In the genomic region with DNA sequence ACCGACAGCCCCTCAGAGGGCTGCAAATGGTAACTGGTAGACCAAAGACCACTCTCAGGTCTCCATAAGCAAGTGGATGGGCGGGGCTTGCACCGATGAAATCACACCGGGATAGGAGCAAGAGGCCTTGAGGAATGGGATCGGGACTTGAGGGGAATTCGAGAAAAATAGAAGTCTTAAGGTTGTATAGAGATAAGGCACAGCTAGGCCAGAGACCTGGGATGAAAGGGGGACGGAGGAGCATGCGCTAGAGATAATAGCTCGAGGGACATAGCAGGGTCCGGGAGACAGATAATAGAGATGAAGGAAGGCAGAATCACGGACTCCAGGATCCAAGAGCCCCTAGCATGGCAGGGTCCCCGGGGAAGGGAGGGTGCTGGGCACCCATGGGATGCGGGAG, we compare ENCODE assay signal across 8 mouse cellular contexts. TPM values are rescaled to one million over a fixed set of nuclear protein-coding genes. Genes with fewer than 3 reads are reported as not detected.
DNase-seq lines count a peak whose midpoint lies in the region; ATAC-seq and TF ChIP-seq lines count a peak whose summit lies in the region.

No protein-coding gene starts in this region.

- DNase-seq in kidney, adult 2 months, result no peak
- no peak for DNase-seq in kidney, postnatal 14 days
- DNase-seq in forebrain, postnatal 0 days, result peak; percentile 41
- no peak for DNase-seq in liver, postnatal 0 days
- no peak for DNase-seq in stomach, postnatal 0 days (ENCODE audit: low spot score)
- no peak for DNase-seq in spleen, adult 12 weeks (ENCODE audit: low spot score)
- no peak for DNase-seq in c-Kit-positive CD71-positive TER-119-positive erythroid progenitor cells, embryonic 14.5 days (ENCODE audit: low spot score)

- H3K4me3 ChIP-seq in kidney, adult 2 months (ENCODE audit: insufficient read depth, low read depth, low read length), result peak overlapping the region; percentile 90
- H3K4me3 ChIP-seq in bone marrow, adult 2 months (replicated peaks; ENCODE audit: control insufficient read depth, low read depth, low read length), result peak overlapping the region; percentile 77
- peak overlapping the region; percentile 80 for H3K4me3 ChIP-seq in forebrain, postnatal 0 days (ENCODE audit: low read depth, low read length)
- peak overlapping the region; percentile 91 for H3K4me3 ChIP-seq in liver, postnatal 0 days (ENCODE audit: low read depth, low read length)
- peak overlapping the region; percentile 93 for H3K4me3 ChIP-seq in stomach, postnatal 0 days (ENCODE audit: low read depth, low read length)

- H3K4me2 ChIP-seq in forebrain, postnatal 0 days (ENCODE audit: low read depth), result peak overlapping the region; percentile 81
- peak overlapping the region; percentile 100 for H3K4me2 ChIP-seq in liver, postnatal 0 days (ENCODE audit: low read depth, low read length)
- H3K4me2 ChIP-seq in stomach, postnatal 0 days (replicated peaks; ENCODE audit: low read depth), result peak overlapping the region; percentile 97

- no peaks in the 10 kb centered on the region for H3K27me3 ChIP-seq in kidney, adult 2 months (replicated peaks; ENCODE audit: control insufficient read depth, insufficient read depth, low read length)
- H3K27me3 ChIP-seq in forebrain, postnatal 0 days (ENCODE audit: insufficient read depth, low read length), result no peaks in the 10 kb centered on the region
- no peaks in the 10 kb centered on the region for H3K27me3 ChIP-seq in liver, postnatal 0 days (ENCODE audit: insufficient read depth, low read length)
- H3K27me3 ChIP-seq in stomach, postnatal 0 days (ENCODE audit: control insufficient read depth, insufficient read depth, low read length), result no peaks in the 10 kb centered on the region

- WGBS in kidney, adult 2 months, result 2% methylated on average over 13 of the region's 13 CpGs
- WGBS in bone marrow, adult 2 months, result 4% methylated on average over 13 of the region's 13 CpGs
- 2% methylated on average over 13 of the region's 13 CpGs for WGBS in forebrain, postnatal 0 days
- 2% methylated on average over 13 of the region's 13 CpGs for WGBS in liver, postnatal 0 days (ENCODE audit: insufficient replicate concordance)
- under 1% methylated on average over 12 of the region's 13 CpGs for WGBS in stomach, postnatal 0 days

- no peak for TF ChIP-seq CTCF in kidney, adult 2 months (conservative IDR thresholded peaks at IDR 0.05; ENCODE audit: insufficient read depth, insufficient read length, low read depth, low read length)
- no peak for TF ChIP-seq CTCF in bone marrow, adult 2 months (IDR thresholded peaks at IDR 0.05; ENCODE audit: control insufficient read depth, insufficient read depth, low read length)
- TF ChIP-seq CTCF in forebrain, postnatal 0 days (IDR thresholded peaks at IDR 0.05; ENCODE audit: low read depth), result no peak
- no peak for TF ChIP-seq CTCF in liver, postnatal 0 days (IDR thresholded peaks at IDR 0.05; ENCODE audit: low read depth)
- no peak for TF ChIP-seq CTCF in stomach, postnatal 0 days (IDR thresholded peaks at IDR 0.05; ENCODE audit: low read depth)

- TF ChIP-seq POLR2A in kidney, adult 2 months (IDR thresholded peaks at IDR 0.05; ENCODE audit: low read depth, low read length), result no peak
- no peak for TF ChIP-seq POLR2A in bone marrow, adult 2 months (IDR thresholded peaks at IDR 0.05; ENCODE audit: borderline replicate concordance, control insufficient read depth, low read depth, low read length)

- no peak for ATAC-seq in forebrain, postnatal 0 days
- no peak for ATAC-seq in liver, postnatal 0 days
- no peak for ATAC-seq in stomach, postnatal 0 days (ENCODE audit: low FRiP score, low TSS enrichment)

- no peak for TF ChIP-seq EP300 in liver, postnatal 0 days (IDR thresholded peaks at IDR 0.05; ENCODE audit: low read depth)
- no peak for TF ChIP-seq EP300 in stomach, postnatal 0 days (optimal IDR thresholded peaks at IDR 0.05)

- no peaks in the 10 kb centered on the region for H3K9me3 ChIP-seq in forebrain, postnatal 0 days (ENCODE audit: low read length)
- no peaks in the 10 kb centered on the region for H3K9me3 ChIP-seq in liver, postnatal 0 days (ENCODE audit: low read length)
- no peaks in the 10 kb centered on the region for H3K9me3 ChIP-seq in stomach, postnatal 0 days (ENCODE audit: control insufficient read depth, low read length)

- peaks cover 10% of the 10 kb centered on the region; the same call in 1 of the 2 replicates for H3K4me1 ChIP-seq in kidney, adult 2 months (ENCODE audit: control insufficient read depth, insufficient read depth, low read length)
- H3K4me1 ChIP-seq in bone marrow, adult 2 months (ENCODE audit: control insufficient read depth, insufficient read depth, low read length), result no peaks in the 10 kb centered on the region; the same call in 1 of the 2 replicates
- peaks cover 14% of the 10 kb centered on the region for H3K4me1 ChIP-seq in forebrain, postnatal 0 days (ENCODE audit: insufficient read depth)
- H3K4me1 ChIP-seq in liver, postnatal 0 days (ENCODE audit: insufficient read depth), result peaks cover 14% of the 10 kb centered on the region
- 0 out of 2 replicates have a peak, but pooled peaks cover 4% of the 10 kb centered on the region for H3K4me1 ChIP-seq in stomach, postnatal 0 days (replicated peaks; ENCODE audit: control insufficient read depth, insufficient read depth)

- H3K27ac ChIP-seq in kidney, adult 2 months (ENCODE audit: insufficient read depth, low read depth, low read length), result no peak overlapping the region
- H3K27ac ChIP-seq in bone marrow, adult 2 months (ENCODE audit: control insufficient read depth, insufficient read depth, low read depth, low read length, poor library complexity), result peak overlapping the region; percentile 95; the same call in 1 of the 2 replicates
- peak overlapping the region; percentile 93 for H3K27ac ChIP-seq in forebrain, postnatal 0 days (ENCODE audit: low read depth, low read length)
- peak overlapping the region; percentile 94 for H3K27ac ChIP-seq in liver, postnatal 0 days (ENCODE audit: low read depth)
- H3K27ac ChIP-seq in stomach, postnatal 0 days (replicated peaks), result peak overlapping the region; percentile 96

- peaks cover 2% of the 10 kb centered on the region; the same call in 1 of the 2 replicates for H3K36me3 ChIP-seq in kidney, adult 2 months (ENCODE audit: control insufficient read depth, insufficient read depth, low read length)
- peaks cover 29% of the 10 kb centered on the region for H3K36me3 ChIP-seq in forebrain, postnatal 0 days (ENCODE audit: insufficient read depth)
- H3K36me3 ChIP-seq in liver, postnatal 0 days (replicated peaks; ENCODE audit: insufficient read depth, low read length), result peaks cover 33% of the 10 kb centered on the region
- H3K36me3 ChIP-seq in stomach, postnatal 0 days (ENCODE audit: control insufficient read depth, insufficient read depth, low read length), result peaks cover 11% of the 10 kb centered on the region

- H3K9ac ChIP-seq in forebrain, postnatal 0 days, result peak overlapping the region; percentile 83
- H3K9ac ChIP-seq in liver, postnatal 0 days (replicated peaks), result peak overlapping the region; percentile 94
- H3K9ac ChIP-seq in stomach, postnatal 0 days (ENCODE audit: low read length), result peak overlapping the region; percentile 94

RNA-seq across cellular contexts. Expression of gene Rnf187, which starts 0.8 kb away (rescaled TPM):
- polyA plus RNA-seq in kidney, adult 2 months (2012; rRNA removed), result 251 and 307 TPM in 2 replicates
- polyA plus RNA-seq in bone marrow, adult 2 months (2011; ENCODE audit: insufficient read depth, insufficient read length, low replicate concordance, missing spikeins), result 108 and 135 TPM in 2 replicates
- total RNA-seq in forebrain, postnatal 0 days (2014; rRNA removed), result 668 and 716 TPM in 2 replicates
- 583 and 608 TPM in 2 replicates for polyA plus RNA-seq in forebrain, postnatal 0 days (2015; fragmentation: Nextera tagmentation; extraction: Ambion mirVana)
- polyA plus RNA-seq in liver, postnatal 0 days (2015; fragmentation: Nextera tagmentation; extraction: Ambion mirVana), result 85.3 and 96.0 TPM in 2 replicates
- polyA plus RNA-seq in stomach, postnatal 0 days (2015; fragmentation: Nextera tagmentation; extraction: Ambion mirVana), result 136 and 140 TPM in 2 replicates

RNA-seq across cellular contexts. Expression of gene Hist3h2ba, which starts 10.8 kb away (rescaled TPM):
- 3.0 and 5.3 TPM in 2 replicates for polyA plus RNA-seq in kidney, adult 2 months (2012; rRNA removed)
- 18.8 and 22.9 TPM in 2 replicates for polyA plus RNA-seq in bone marrow, adult 2 months (2011; ENCODE audit: insufficient read depth, insufficient read length, low replicate concordance, missing spikeins)
- total RNA-seq in forebrain, postnatal 0 days (2014; rRNA removed), result 446 and 960 TPM in 2 replicates
- polyA plus RNA-seq in forebrain, postnatal 0 days (2015; fragmentation: Nextera tagmentation; extraction: Ambion mirVana), result 111 and 146 TPM in 2 replicates
- polyA plus RNA-seq in liver, postnatal 0 days (2015; fragmentation: Nextera tagmentation; extraction: Ambion mirVana), result 4.9 and 10.0 TPM in 2 replicates
- polyA plus RNA-seq in stomach, postnatal 0 days (2015; fragmentation: Nextera tagmentation; extraction: Ambion mirVana), result 7.5 and 8.9 TPM in 2 replicates

RNA-seq across cellular contexts. Expression of gene Hist3h2a, which starts 16.6 kb away (rescaled TPM):
- 29.0 and 29.5 TPM in 2 replicates for polyA plus RNA-seq in kidney, adult 2 months (2012; rRNA removed)
- polyA plus RNA-seq in bone marrow, adult 2 months (2011; ENCODE audit: insufficient read depth, insufficient read length, low replicate concordance, missing spikeins), result 22.9 and 25.6 TPM in 2 replicates
- total RNA-seq in forebrain, postnatal 0 days (2014; rRNA removed), result 181 and 199 TPM in 2 replicates
- polyA plus RNA-seq in forebrain, postnatal 0 days (2015; fragmentation: Nextera tagmentation; extraction: Ambion mirVana), result 58.0 and 58.7 TPM in 2 replicates
- polyA plus RNA-seq in liver, postnatal 0 days (2015; fragmentation: Nextera tagmentation; extraction: Ambion mirVana), result 14.3 and 14.8 TPM in 2 replicates
- polyA plus RNA-seq in stomach, postnatal 0 days (2015; fragmentation: Nextera tagmentation; extraction: Ambion mirVana), result 18.7 and 19.1 TPM in 2 replicates

RNA-seq across cellular contexts. Expression of gene Trim17, which starts 16.6 kb away (rescaled TPM):
- 0.34 and 0.48 TPM in 2 replicates for polyA plus RNA-seq in kidney, adult 2 months (2012; rRNA removed)
- 0.29 TPM in 1 of 2 replicates, not detected in the other for polyA plus RNA-seq in bone marrow, adult 2 months (2011; ENCODE audit: insufficient read depth, insufficient read length, low replicate concordance, missing spikeins)
- total RNA-seq in forebrain, postnatal 0 days (2014; rRNA removed), result 3.4 and 4.0 TPM in 2 replicates
- 0.65 TPM in 2 replicates for polyA plus RNA-seq in forebrain, postnatal 0 days (2015; fragmentation: Nextera tagmentation; extraction: Ambion mirVana)
- 0.11 and 0.15 TPM in 2 replicates for polyA plus RNA-seq in liver, postnatal 0 days (2015; fragmentation: Nextera tagmentation; extraction: Ambion mirVana)
- polyA plus RNA-seq in stomach, postnatal 0 days (2015; fragmentation: Nextera tagmentation; extraction: Ambion mirVana), result 0.05 and 0.08 TPM in 2 replicates

RNA-seq across cellular contexts. Expression of gene Btnl10, which starts 20.2 kb away (rescaled TPM):
- 0.27 and 0.31 TPM in 2 replicates for polyA plus RNA-seq in kidney, adult 2 months (2012; rRNA removed)
- 65.1 and 93.5 TPM in 2 replicates for polyA plus RNA-seq in bone marrow, adult 2 months (2011; ENCODE audit: insufficient read depth, insufficient read length, low replicate concordance, missing spikeins)
- total RNA-seq in forebrain, postnatal 0 days (2014; rRNA removed), result 0.10 TPM in 1 of 2 replicates, not detected in the other
- polyA plus RNA-seq in forebrain, postnatal 0 days (2015; fragmentation: Nextera tagmentation; extraction: Ambion mirVana), result not detected in 2 replicates
- 7.9 and 9.9 TPM in 2 replicates for polyA plus RNA-seq in liver, postnatal 0 days (2015; fragmentation: Nextera tagmentation; extraction: Ambion mirVana)
- 0.04 TPM in 1 of 2 replicates, not detected in the other for polyA plus RNA-seq in stomach, postnatal 0 days (2015; fragmentation: Nextera tagmentation; extraction: Ambion mirVana)
